Mouse (Mus musculus): ENCODE measurements around the gene Ap4s1. TPM values are rescaled to one million over a fixed set of nuclear protein-coding genes. Genes with fewer than 3 reads are reported as not detected.

Gene Ap4s1
- total RNA-seq, 1 experiment = 11.0 TPM

DNA sequence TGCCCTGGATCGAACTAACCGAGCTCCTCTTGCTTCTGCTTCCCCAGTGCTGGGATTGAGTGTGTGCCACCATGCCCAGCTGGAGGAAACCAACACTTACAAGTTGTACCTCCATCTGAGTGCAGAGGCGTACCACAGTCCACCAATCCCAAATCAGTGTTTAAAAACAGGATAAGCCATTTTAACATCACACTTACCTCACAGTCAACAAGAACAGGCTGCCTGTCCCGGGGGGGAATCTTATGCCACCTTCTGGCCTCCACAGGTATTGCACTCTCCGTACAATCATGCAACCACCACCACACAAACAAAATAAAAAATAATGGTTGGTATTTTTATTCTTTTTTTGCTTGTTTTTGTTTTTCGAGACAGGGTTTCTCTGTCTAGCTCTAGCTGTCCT is 50.9 kb downstream of the Ap4s1 start:
- no peak overlapping the region for H3K9ac ChIP-seq (ENCODE audit: insufficient read depth, low read depth, low read length, poor library complexity, severe bottlenecking)
- no peak overlapping the region for H3K27ac ChIP-seq (ENCODE audit: insufficient read depth, low read depth, low read length, poor library complexity, severe bottlenecking)
- no peak overlapping the region for H3K4me3 ChIP-seq (ENCODE audit: insufficient read depth in 1 of 2, low read depth in 1 of 2, low read length in 2 of 2, poor library complexity in 1 of 2, severe bottlenecking in 1 of 2)
- peaks cover 2% of the 10 kb centered on the region; the same call in 1 of the 2 replicates for H3K36me3 ChIP-seq (ENCODE audit: control insufficient read depth, insufficient read depth, low read length, poor library complexity, severe bottlenecking)
- no peak for DNase-seq (ENCODE audit: low read depth, low spot score)
- in situ Hi-C loops (cut with MboI; ENCODE audit: low sequenced_read_pairs in 2 of 2, unreplicated experiment in 2 of 2) = no loop called here
- TF ChIP-seq ZNF384 (IDR thresholded peaks at IDR 0.05; ENCODE audit: low read depth, low read length) (no peak), ZC3H11A (IDR thresholded peaks at IDR 0.05; ENCODE audit: borderline replicate concordance, low read depth, low read length) (peak; percentile 60; the same call in 1 of the 2 replicates)
- H3K4me1 ChIP-seq (ENCODE audit: control insufficient read depth in 2 of 2, insufficient read depth in 2 of 2, low read length in 2 of 2, poor library complexity in 1 of 2) = peaks cover 0 to under 1% of the 10 kb centered on the region in 2 experiments; a peak in 1 of 4 replicates
- no peaks in the 10 kb centered on the region for H3K9me3 ChIP-seq (ENCODE audit: control insufficient read depth, insufficient read depth, low read depth, low read length)

DNA sequence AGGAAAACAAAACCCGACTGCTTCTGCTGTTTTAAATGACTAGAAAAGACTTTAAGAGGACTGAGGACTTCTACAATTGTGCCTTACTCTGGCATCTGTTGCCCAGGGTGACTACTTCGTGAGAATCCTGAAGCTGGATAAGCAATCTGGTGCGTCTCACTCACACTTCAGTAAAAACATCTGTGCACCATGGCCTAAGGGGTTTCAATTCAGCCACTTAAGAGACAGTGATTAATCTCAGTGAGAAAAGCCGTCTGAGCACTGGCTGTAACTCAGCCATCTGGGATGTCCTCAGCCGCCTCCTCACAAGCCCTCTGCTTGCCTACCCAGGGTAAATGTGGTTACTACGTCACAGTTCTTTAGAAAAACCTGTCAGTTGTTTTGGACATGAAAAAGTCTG is 54.1 kb downstream of the Ap4s1 start:
- in situ Hi-C loops (cut with MboI; ENCODE audit: low sequenced_read_pairs in 2 of 2, unreplicated experiment in 2 of 2) = no loop called here
- Histone ChIP-seq H3K4me1 (ENCODE audit: control insufficient read depth in 2 of 2, insufficient read depth in 2 of 2, low read length in 2 of 2, poor library complexity in 1 of 2) (no peaks in the 10 kb centered on the region), H3K36me3 (ENCODE audit: control insufficient read depth, insufficient read depth, low read length, poor library complexity, severe bottlenecking) (peaks cover 2% of the 10 kb centered on the region; the same call in 1 of the 2 replicates), H3K27ac (ENCODE audit: insufficient read depth, low read depth, low read length, poor library complexity, severe bottlenecking) (no peak overlapping the region), H3K9ac (ENCODE audit: insufficient read depth, low read depth, low read length, poor library complexity, severe bottlenecking) (no peak overlapping the region), H3K4me3 (ENCODE audit: insufficient read depth in 1 of 2, low read depth in 1 of 2, low read length in 2 of 2, poor library complexity in 1 of 2, severe bottlenecking in 1 of 2) (no peak overlapping the region), H3K9me3 (ENCODE audit: control insufficient read depth, insufficient read depth, low read depth, low read length) (no peaks in the 10 kb centered on the region)
- no peak for DNase-seq (ENCODE audit: low read depth, low spot score)
- TF ChIP-seq ZNF384 (IDR thresholded peaks at IDR 0.05; ENCODE audit: low read depth, low read length) = no peak
- no peak for TF ChIP-seq MAFK (IDR thresholded peaks at IDR 0.05; ENCODE audit: insufficient read depth, low read depth, low read length)
- no peak for TF ChIP-seq HCFC1 (IDR thresholded peaks at IDR 0.05; ENCODE audit: borderline replicate concordance, insufficient read depth, low read length)
- TF ChIP-seq ZC3H11A (IDR thresholded peaks at IDR 0.05; ENCODE audit: borderline replicate concordance, low read depth, low read length) = no peak
- no peak for TF ChIP-seq CHD2 (IDR thresholded peaks at IDR 0.05; ENCODE audit: low read depth, low read length)

DNA sequence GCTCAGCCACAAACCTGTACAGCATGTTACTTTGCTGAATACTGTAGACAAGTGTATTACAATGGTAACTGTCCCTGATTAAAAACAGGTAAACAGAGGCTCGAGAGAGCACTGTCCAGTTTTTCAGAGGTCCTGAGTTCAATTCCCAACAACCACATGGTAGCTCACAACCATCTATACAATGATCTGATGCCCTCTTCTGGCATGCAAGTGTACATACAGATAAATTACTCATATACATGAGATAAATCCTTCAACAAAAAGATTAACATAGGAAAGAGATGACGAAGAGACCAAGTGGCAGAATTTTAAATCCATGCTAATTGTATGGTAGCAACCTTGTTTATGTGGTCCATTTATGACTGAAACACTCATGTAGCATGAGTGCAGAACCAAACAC is 56.5 kb downstream of the Ap4s1 start:
- H3K9me3 ChIP-seq (ENCODE audit: control insufficient read depth, insufficient read depth, low read depth, low read length) = no peaks in the 10 kb centered on the region
- in situ Hi-C loops (cut with MboI; ENCODE audit: low sequenced_read_pairs in 2 of 2, unreplicated experiment in 2 of 2) = no loop called here
- no peaks in the 10 kb centered on the region for H3K4me1 ChIP-seq (ENCODE audit: control insufficient read depth in 2 of 2, insufficient read depth in 2 of 2, low read length in 2 of 2, poor library complexity in 1 of 2)
- H3K36me3 ChIP-seq (ENCODE audit: control insufficient read depth, insufficient read depth, low read length, poor library complexity, severe bottlenecking) = peaks cover 6% of the 10 kb centered on the region
- no peak overlapping the region for H3K27ac ChIP-seq (ENCODE audit: insufficient read depth, low read depth, low read length, poor library complexity, severe bottlenecking)
- no peak for TF ChIP-seq CHD2 (IDR thresholded peaks at IDR 0.05; ENCODE audit: low read depth, low read length)
- TF ChIP-seq ZC3H11A (IDR thresholded peaks at IDR 0.05; ENCODE audit: borderline replicate concordance, low read depth, low read length) = no peak
- no peak for TF ChIP-seq MAFK (IDR thresholded peaks at IDR 0.05; ENCODE audit: insufficient read depth, low read depth, low read length)
- TF ChIP-seq ZNF384 (IDR thresholded peaks at IDR 0.05; ENCODE audit: low read depth, low read length) = no peak
- no peak for TF ChIP-seq HCFC1 (IDR thresholded peaks at IDR 0.05; ENCODE audit: borderline replicate concordance, insufficient read depth, low read length)
- H3K9ac ChIP-seq (ENCODE audit: insufficient read depth, low read depth, low read length, poor library complexity, severe bottlenecking) = no peak overlapping the region
- no peak for DNase-seq (ENCODE audit: low read depth, low spot score)
- no peak overlapping the region for H3K4me3 ChIP-seq (ENCODE audit: insufficient read depth in 1 of 2, low read depth in 1 of 2, low read length in 2 of 2, poor library complexity in 1 of 2, severe bottlenecking in 1 of 2)

- Histone ChIP-seq H3K36me3 (ENCODE audit: control insufficient read depth, insufficient read depth, low read length, poor library complexity, severe bottlenecking) (peaks cover 10% of the 10 kb centered on the region), H3K4me3 (ENCODE audit: insufficient read depth in 1 of 2, low read depth in 1 of 2, low read length in 2 of 2, poor library complexity in 1 of 2, severe bottlenecking in 1 of 2) (no peak overlapping the region), H3K27ac (ENCODE audit: insufficient read depth, low read depth, low read length, poor library complexity, severe bottlenecking) (no peak overlapping the region), H3K4me1 (ENCODE audit: control insufficient read depth in 2 of 2, insufficient read depth in 2 of 2, low read length in 2 of 2, poor library complexity in 1 of 2) (no peaks in the 10 kb centered on the region), H3K9ac (ENCODE audit: insufficient read depth, low read depth, low read length, poor library complexity, severe bottlenecking) (no peak overlapping the region), H3K9me3 (ENCODE audit: control insufficient read depth, insufficient read depth, low read depth, low read length) (no peaks in the 10 kb centered on the region)
- no peak for TF ChIP-seq HCFC1 (IDR thresholded peaks at IDR 0.05; ENCODE audit: borderline replicate concordance, insufficient read depth, low read length)
- no peak for TF ChIP-seq ZNF384 (IDR thresholded peaks at IDR 0.05; ENCODE audit: low read depth, low read length)
- TF ChIP-seq MAFK (IDR thresholded peaks at IDR 0.05; ENCODE audit: insufficient read depth, low read depth, low read length) = no peak
- no peak for TF ChIP-seq CHD2 (IDR thresholded peaks at IDR 0.05; ENCODE audit: low read depth, low read length)
- TF ChIP-seq ZC3H11A (IDR thresholded peaks at IDR 0.05; ENCODE audit: borderline replicate concordance, low read depth, low read length) = no peak
- in situ Hi-C loops (cut with MboI; ENCODE audit: low sequenced_read_pairs in 2 of 2, unreplicated experiment in 2 of 2) = no loop called here
- no peak for DNase-seq (ENCODE audit: low read depth, low spot score)
Observed at GRCm38 (mm10) chr12:51755938-51756598, 65.2 kb downstream of the Ap4s1 start.

GRCm38 (mm10) chr12:51756599-51756961 is 65.7 kb downstream of the Ap4s1 start:
- H3K9ac ChIP-seq (ENCODE audit: insufficient read depth, low read depth, low read length, poor library complexity, severe bottlenecking) = no peak overlapping the region
- no peak overlapping the region for H3K4me3 ChIP-seq (ENCODE audit: insufficient read depth in 1 of 2, low read depth in 1 of 2, low read length in 2 of 2, poor library complexity in 1 of 2, severe bottlenecking in 1 of 2)
- TF ChIP-seq ZC3H11A (IDR thresholded peaks at IDR 0.05; ENCODE audit: borderline replicate concordance, low read depth, low read length) (no peak), HCFC1 (IDR thresholded peaks at IDR 0.05; ENCODE audit: borderline replicate concordance, insufficient read depth, low read length) (no peak), CHD2 (IDR thresholded peaks at IDR 0.05; ENCODE audit: low read depth, low read length) (no peak), MAFK (IDR thresholded peaks at IDR 0.05; ENCODE audit: insufficient read depth, low read depth, low read length) (no peak)
- DNase-seq (ENCODE audit: low read depth, low spot score) = no peak
- H3K4me1 ChIP-seq (ENCODE audit: control insufficient read depth in 2 of 2, insufficient read depth in 2 of 2, low read length in 2 of 2, poor library complexity in 1 of 2) = no peaks in the 10 kb centered on the region
- H3K27ac ChIP-seq (ENCODE audit: insufficient read depth, low read depth, low read length, poor library complexity, severe bottlenecking) = no peak overlapping the region
- no peaks in the 10 kb centered on the region for H3K9me3 ChIP-seq (ENCODE audit: control insufficient read depth, insufficient read depth, low read depth, low read length)
- H3K36me3 ChIP-seq (ENCODE audit: control insufficient read depth, insufficient read depth, low read length, poor library complexity, severe bottlenecking) = peaks cover 9% of the 10 kb centered on the region
- in situ Hi-C loops (cut with MboI; ENCODE audit: low sequenced_read_pairs in 2 of 2, unreplicated experiment in 2 of 2) = no loop called here

All from ES-E14 (cell line).